Mouse (Mus musculus) limb, embryonic 13.5 days (tissue): Measurements from ENCODE around the gene Ucma. TPM values are rescaled to one million over a fixed set of nuclear protein-coding genes. Genes with fewer than 3 reads are reported as not detected.

Source experiments
- ATAC-seq: fragments of 200-750 bp; cut with Nextera tagmentation; 2 replicates; pipeline ENCODE4 v1.8.0; 2017; ENCODE audit warnings: low read depth, moderate number of reproducible peaks, moderate TSS enrichment; ENCODE audit not compliant: low FRiP score
- H3K27ac ChIP-seq: fragments of 300-500 bp; sonication (generic); 2 replicates; pipeline ENCODE4 v1.5.1; 2015; ENCODE audit warnings: inconsistent platforms, mild to moderate bottlenecking, moderate library complexity
- H3K27me3 ChIP-seq: fragments of 300-500 bp; sonication (generic); 2 replicates; pipeline ENCODE4 v1.6.1; 2015; ENCODE audit warnings: mild to moderate bottlenecking, inconsistent platforms
- H3K36me3 ChIP-seq: fragments of 300-500 bp; sonication (generic); 2 replicates; pipeline ENCODE4 v1.6.1; 2015; ENCODE audit warnings: inconsistent platforms, mild to moderate bottlenecking, moderate library complexity
- H3K4me1 ChIP-seq: fragments of 300-500 bp; sonication (generic); 2 replicates; pipeline ENCODE4 v1.6.1; 2015; ENCODE audit warnings: inconsistent platforms
- H3K4me2 ChIP-seq: fragments of 300-500 bp; sonication (generic); replicated peaks from 2 replicates; pipeline ENCODE4 v1.6.1; 2015; ENCODE audit warnings: inconsistent platforms, mild to moderate bottlenecking, moderate library complexity
- H3K4me3 ChIP-seq: fragments of 300-500 bp; sonication (generic); 2 replicates; pipeline ENCODE4 v1.5.1; 2015; ENCODE audit warnings: moderate library complexity, mild to moderate bottlenecking, inconsistent platforms
- H3K9ac ChIP-seq: fragments of 300-500 bp; sonication (generic); 2 replicates; pipeline ENCODE4 v1.6.1; 2015; ENCODE audit warnings: mild to moderate bottlenecking, inconsistent platforms
- H3K9me3 ChIP-seq: fragments of 300-500 bp; sonication (generic); 2 replicates; pipeline ENCODE4 v1.6.1; 2016; ENCODE audit warnings: inconsistent platforms
- WGBS: fragments of 180-500 bp; shearing (Covaris S2); methylation state at CpG from one replicate; pipeline ENCODE4 v1.1.7; 2015; 5-methylcytosine and 5-hydroxymethylcytosine counted together
- polyA plus RNA-seq: library from polyadenylated mRNA; unstranded; fragments of >200 nt; fragmentation: Nextera tagmentation; extraction: Ambion mirVana; gene quantifications from 2 replicates; pipeline ENCODE4 v1.2.1, GENCODE M21; 2015

Gene Ucma
- polyA plus RNA-seq, 1 experiment from 2014 or later = 0.52 TPM

GRCm38 (mm10) chr2:5029808-5030207 is 53.9 kb downstream of the Ucma start:
- Histone ChIP-seq H3K9me3 (peaks cover 3% of the 10 kb centered on the region; the same call in 1 of the 2 replicates), H3K9ac (no peak overlapping the region), H3K4me1 (no peaks in the 10 kb centered on the region), H3K4me3 (no peak overlapping the region), H3K36me3 (no peaks in the 10 kb centered on the region), H3K27me3 (no peaks in the 10 kb centered on the region), H3K27ac (no peak overlapping the region), H3K4me2 (no peak overlapping the region)
- WGBS = 87% methylated on average over 4 of the region's 4 CpGs
- ATAC-seq = no peak

- 80% methylated on average over 7 of the region's 7 CpGs for WGBS
- no peaks in the 10 kb centered on the region for H3K4me1 ChIP-seq
- H3K9ac ChIP-seq = no peak overlapping the region
- H3K9me3 ChIP-seq = no peaks in the 10 kb centered on the region
- H3K36me3 ChIP-seq = no peaks in the 10 kb centered on the region
- H3K4me2 ChIP-seq = no peak overlapping the region
- no peak overlapping the region for H3K27ac ChIP-seq
- no peak overlapping the region for H3K4me3 ChIP-seq
- no peak for ATAC-seq
- H3K27me3 ChIP-seq = no peaks in the 10 kb centered on the region
Measured at GRCm38 (mm10) chr2:5031215-5031614, 55.3 kb downstream of the Ucma start.

- H3K9ac ChIP-seq = no peak overlapping the region
- H3K36me3 ChIP-seq = no peaks in the 10 kb centered on the region
- no peaks in the 10 kb centered on the region for H3K27me3 ChIP-seq
- no peak overlapping the region for H3K4me2 ChIP-seq
- H3K9me3 ChIP-seq = no peaks in the 10 kb centered on the region
- 72% methylated on average over 5 of the region's 5 CpGs for WGBS
- ATAC-seq = no peak
- H3K4me1 ChIP-seq = no peaks in the 10 kb centered on the region
- H3K27ac ChIP-seq = no peak overlapping the region
- no peak overlapping the region for H3K4me3 ChIP-seq
Measured at GRCm38 (mm10) chr2:5032665-5033064, 56.7 kb downstream of the Ucma start.

GRCm38 (mm10) chr2:5033546-5034420 is 57.9 kb downstream of the Ucma start:
- no peaks in the 10 kb centered on the region for H3K27me3 ChIP-seq
- WGBS = 77% methylated on average over 13 of the region's 15 CpGs
- no peaks in the 10 kb centered on the region for H3K9me3 ChIP-seq
- no peak overlapping the region for H3K9ac ChIP-seq
- no peak overlapping the region for H3K4me2 ChIP-seq
- no peak overlapping the region for H3K27ac ChIP-seq
- no peaks in the 10 kb centered on the region for H3K4me1 ChIP-seq
- H3K4me3 ChIP-seq = no peak overlapping the region
- ATAC-seq = no peak
- H3K36me3 ChIP-seq = no peaks in the 10 kb centered on the region

- Histone ChIP-seq H3K4me2 (no peak overlapping the region), H3K4me3 (no peak overlapping the region), H3K9ac (no peak overlapping the region), H3K9me3 (no peaks in the 10 kb centered on the region), H3K36me3 (no peaks in the 10 kb centered on the region), H3K27ac (no peak overlapping the region), H3K4me1 (no peaks in the 10 kb centered on the region), H3K27me3 (no peaks in the 10 kb centered on the region)
- no peak for ATAC-seq
- WGBS = 78% methylated on average over 8 of the region's 8 CpGs
Measured at GRCm38 (mm10) chr2:5034801-5035200, 58.9 kb downstream of the Ucma start.

- no peaks in the 10 kb centered on the region for H3K9me3 ChIP-seq
- H3K9ac ChIP-seq = no peak overlapping the region
- no peaks in the 10 kb centered on the region for H3K36me3 ChIP-seq
- H3K4me1 ChIP-seq = no peaks in the 10 kb centered on the region
- no peak overlapping the region for H3K27ac ChIP-seq
- no peak overlapping the region for H3K4me3 ChIP-seq
- no peak overlapping the region for H3K4me2 ChIP-seq
- 87% methylated on average over 9 of the region's 9 CpGs for WGBS
- no peaks in the 10 kb centered on the region for H3K27me3 ChIP-seq
- no peak for ATAC-seq
Measured at GRCm38 (mm10) chr2:5035241-5035640, 59.3 kb downstream of the Ucma start.

Other genes starting within 250 kb of the Ucma start
- gene Sephs1, start 94.6 kb upstream of the Ucma start, polyA plus RNA-seq = 93.1 and 93.4 TPM in 2 replicates
- gene Phyh, start 57.1 kb upstream of the Ucma start, polyA plus RNA-seq = 55.0 and 56.7 TPM in 2 replicates
- gene Mcm10, start 36.7 kb downstream of the Ucma start, polyA plus RNA-seq = 27.7 and 29.2 TPM in 2 replicates
- 5.3 and 5.6 TPM in 2 replicates for gene Optn, start 87.9 kb downstream of the Ucma start, polyA plus RNA-seq
- gene Ccdc3, start 161.7 kb downstream of the Ucma start, polyA plus RNA-seq = 6.7 and 7.7 TPM in 2 replicates